Mouse (Mus musculus) midbrain, embryonic 10.5 days (tissue): ENCODE measurements around the gene Atp6v1e2. TPM values are rescaled to one million over a fixed set of nuclear protein-coding genes. Genes with fewer than 3 reads are reported as not detected.

ENCODE experiments used
- DNase-seq: peaks from one replicate; pipeline ENCODE4 v3.0.0-alpha.2; 2017; ENCODE audit warnings: low spot score
- H3K27ac ChIP-seq: fragments of 300-500 bp; sonication (generic); replicated peaks from 2 replicates; pipeline ENCODE4 v1.5.1; 2016; ENCODE audit warnings: mild to moderate bottlenecking
- H3K27me3 ChIP-seq: fragments of 300-500 bp; sonication (generic); 2 replicates; pipeline ENCODE4 v1.6.1; 2016; ENCODE audit warnings: low read depth, mild to moderate bottlenecking; ENCODE audit not compliant: poor library complexity, severe bottlenecking
- H3K36me3 ChIP-seq: fragments of 300-500 bp; sonication (generic); 2 replicates; pipeline ENCODE4 v1.6.1; 2016; ENCODE audit warnings: mild to moderate bottlenecking, moderate library complexity
- H3K4me1 ChIP-seq: fragments of 300-500 bp; sonication (generic); 2 replicates; pipeline ENCODE4 v1.6.1; 2016
- H3K4me3 ChIP-seq: fragments of 300-500 bp; sonication (generic); 2 replicates; pipeline ENCODE4 v1.5.1; 2016; ENCODE audit warnings: mild to moderate bottlenecking, moderate library complexity
- H3K9me3 ChIP-seq: fragments of 300-500 bp; sonication (generic); replicated peaks from 2 replicates; pipeline ENCODE4 v1.6.1; 2016; ENCODE audit warnings: mild to moderate bottlenecking
- WGBS: fragments of 180-500 bp; shearing (Covaris S2); methylation state at CpG from one replicate; pipeline ENCODE4 v1.1.7; 2016; 5-methylcytosine and 5-hydroxymethylcytosine counted together
- polyA plus RNA-seq: library from polyadenylated mRNA; unstranded; fragments of >200 nt; fragmentation: Nextera tagmentation; extraction: Ambion mirVana; gene quantifications from 2 replicates; pipeline ENCODE4 v1.2.1, GENCODE M21; 2016

Atp6v1e2 gene
- polyA plus RNA-seq, 1 experiment from 2014 or later, result not detected

GRCm38 (mm10) chr17:86907092-86907491 is 40.6 kb downstream of the Atp6v1e2 start:
- Histone ChIP-seq H3K27me3 (peaks cover 19% of the 10 kb centered on the region), H3K36me3 (no peaks in the 10 kb centered on the region), H3K27ac (no peak overlapping the region), H3K4me1 (peaks cover 37% of the 10 kb centered on the region), H3K9me3 (no peaks in the 10 kb centered on the region), H3K4me3 (no peak overlapping the region)
- no peak for DNase-seq
- 77% methylated on average over 3 of the region's 3 CpGs for WGBS

- Histone ChIP-seq H3K4me3 (no peak overlapping the region), H3K27ac (no peak overlapping the region), H3K9me3 (no peaks in the 10 kb centered on the region), H3K4me1 (peaks cover 33% of the 10 kb centered on the region), H3K36me3 (no peaks in the 10 kb centered on the region), H3K27me3 (peaks cover 19% of the 10 kb centered on the region)
- DNase-seq, result no peak
- WGBS, result 38% methylated on average over 6 of the region's 6 CpGs
Observed at GRCm38 (mm10) chr17:86906601-86907000, 41.1 kb downstream of the Atp6v1e2 start.

- WGBS, result 7% methylated on average over 9 of the region's 9 CpGs
- H3K27ac ChIP-seq, result peak overlapping the region; percentile 77
- no peak overlapping the region; the same call in 1 of the 2 replicates for H3K4me3 ChIP-seq
- peaks cover 29% of the 10 kb centered on the region for H3K4me1 ChIP-seq
- H3K36me3 ChIP-seq, result no peaks in the 10 kb centered on the region
- peaks cover 19% of the 10 kb centered on the region for H3K27me3 ChIP-seq
- H3K9me3 ChIP-seq, result no peaks in the 10 kb centered on the region
- DNase-seq, result peak; percentile 84
Observed at GRCm38 (mm10) chr17:86906136-86906461, 41.6 kb downstream of the Atp6v1e2 start.

- Histone ChIP-seq H3K9me3 (no peaks in the 10 kb centered on the region), H3K27me3 (peaks cover 19% of the 10 kb centered on the region), H3K4me3 (peak overlapping the region; percentile 1; the same call in 1 of the 2 replicates), H3K4me1 (peaks cover 34% of the 10 kb centered on the region), H3K27ac (peak overlapping the region; percentile 77), H3K36me3 (no peaks in the 10 kb centered on the region)
- DNase-seq, result peak; percentile 71
- 25% methylated on average over 19 of the region's 19 CpGs for WGBS
Observed at GRCm38 (mm10) chr17:86905297-86906135, 42.2 kb downstream of the Atp6v1e2 start.

GRCm38 (mm10) chr17:86904206-86904605 is 43.5 kb downstream of the Atp6v1e2 start:
- peaks cover 34% of the 10 kb centered on the region for H3K4me1 ChIP-seq
- no peaks in the 10 kb centered on the region for H3K9me3 ChIP-seq
- peaks cover 19% of the 10 kb centered on the region for H3K27me3 ChIP-seq
- no peaks in the 10 kb centered on the region for H3K36me3 ChIP-seq
- 79% methylated on average over 3 of the region's 3 CpGs for WGBS
- H3K4me3 ChIP-seq, result no peak overlapping the region
- DNase-seq, result no peak
- peak overlapping the region; percentile 52 for H3K27ac ChIP-seq

GRCm38 (mm10) chr17:86903596-86903995 is 44.1 kb downstream of the Atp6v1e2 start:
- no peaks in the 10 kb centered on the region for H3K36me3 ChIP-seq
- H3K9me3 ChIP-seq, result no peaks in the 10 kb centered on the region
- H3K4me3 ChIP-seq, result no peak overlapping the region
- peaks cover 34% of the 10 kb centered on the region for H3K4me1 ChIP-seq
- peaks cover 19% of the 10 kb centered on the region for H3K27me3 ChIP-seq
- DNase-seq, result no peak
- WGBS, result 64% methylated on average over 7 of the region's 7 CpGs
- H3K27ac ChIP-seq, result peak overlapping the region; percentile 52; the same call in 1 of the 2 replicates

- no peaks in the 10 kb centered on the region for H3K9me3 ChIP-seq
- H3K36me3 ChIP-seq, result no peaks in the 10 kb centered on the region
- no peak overlapping the region for H3K27ac ChIP-seq
- H3K4me1 ChIP-seq, result peaks cover 34% of the 10 kb centered on the region
- no peak overlapping the region for H3K4me3 ChIP-seq
- WGBS, result 95% methylated on average over 14 of the region's 14 CpGs
- H3K27me3 ChIP-seq, result peaks cover 19% of the 10 kb centered on the region
- no peak for DNase-seq
Observed at GRCm38 (mm10) chr17:86902399-86903067, 45.2 kb downstream of the Atp6v1e2 start.

- Histone ChIP-seq H3K27ac (no peak overlapping the region), H3K4me1 (peaks cover 28% of the 10 kb centered on the region), H3K4me3 (no peak overlapping the region), H3K27me3 (peaks cover 7% of the 10 kb centered on the region), H3K9me3 (no peaks in the 10 kb centered on the region), H3K36me3 (no peaks in the 10 kb centered on the region)
- 86% methylated on average over 5 of the region's 5 CpGs for WGBS
- no peak for DNase-seq
Observed at GRCm38 (mm10) chr17:86900564-86900963, 47.1 kb downstream of the Atp6v1e2 start.

GRCm38 (mm10) chr17:86899821-86900220 is 47.9 kb downstream of the Atp6v1e2 start:
- Histone ChIP-seq H3K9me3 (no peaks in the 10 kb centered on the region), H3K27ac (no peak overlapping the region), H3K4me1 (peaks cover 21% of the 10 kb centered on the region), H3K4me3 (no peak overlapping the region), H3K27me3 (peaks cover 7% of the 10 kb centered on the region), H3K36me3 (no peaks in the 10 kb centered on the region)
- WGBS, result 89% methylated on average over 5 of the region's 5 CpGs
- DNase-seq, result no peak

- Histone ChIP-seq H3K27ac (no peak overlapping the region), H3K9me3 (no peaks in the 10 kb centered on the region), H3K4me1 (peaks cover 6% of the 10 kb centered on the region), H3K27me3 (peaks cover 3% of the 10 kb centered on the region; the same call in 1 of the 2 replicates), H3K36me3 (no peaks in the 10 kb centered on the region), H3K4me3 (no peak overlapping the region)
- DNase-seq, result no peak
- WGBS, result 93% methylated on average over 6 of the region's 6 CpGs
Observed at GRCm38 (mm10) chr17:86897486-86898165, 50.1 kb downstream of the Atp6v1e2 start.

GRCm38 (mm10) chr17:86895191-86895590 is 52.5 kb downstream of the Atp6v1e2 start:
- Histone ChIP-seq H3K4me1 (no peaks in the 10 kb centered on the region), H3K9me3 (no peaks in the 10 kb centered on the region), H3K27me3 (peaks cover 3% of the 10 kb centered on the region; the same call in 1 of the 2 replicates), H3K4me3 (no peak overlapping the region), H3K36me3 (no peaks in the 10 kb centered on the region), H3K27ac (no peak overlapping the region)
- no peak for DNase-seq
- 82% methylated on average over 4 of the region's 4 CpGs for WGBS
